Mouse (Mus musculus) neural tube, embryonic 13.5 days (tissue): ENCODE data around the gene Azin2. TPM values are rescaled to one million over a fixed set of nuclear protein-coding genes. Genes with fewer than 3 reads are reported as not detected.

Experiments used
- ATAC-seq: fragments of 200-750 bp; cut with Nextera tagmentation; 2 replicates; pipeline ENCODE4 v1.8.0; 2017; ENCODE audit warnings: low read depth, mild to moderate bottlenecking, moderate TSS enrichment, moderate library complexity
- H3K27ac ChIP-seq: fragments of 300-500 bp; sonication (generic); replicated peaks from 2 replicates; pipeline ENCODE4 v1.5.1; 2015; ENCODE audit warnings: moderate library complexity, mild to moderate bottlenecking, inconsistent platforms
- H3K27me3 ChIP-seq: fragments of 300-500 bp; sonication (generic); 2 replicates; pipeline ENCODE4 v1.6.1; 2015; ENCODE audit warnings: mild to moderate bottlenecking, inconsistent platforms
- H3K36me3 ChIP-seq: fragments of 300-500 bp; sonication (generic); 2 replicates; pipeline ENCODE4 v1.6.1; 2015; ENCODE audit warnings: mild to moderate bottlenecking, inconsistent platforms
- H3K4me1 ChIP-seq: fragments of 300-500 bp; sonication (generic); replicated peaks from 2 replicates; pipeline ENCODE4 v1.6.1; 2015; ENCODE audit warnings: inconsistent platforms
- H3K4me2 ChIP-seq: fragments of 300-500 bp; sonication (generic); 2 replicates; pipeline ENCODE4 v1.6.1; 2015; ENCODE audit warnings: inconsistent platforms, mild to moderate bottlenecking, moderate library complexity
- H3K4me3 ChIP-seq: fragments of 300-500 bp; sonication (generic); 2 replicates; pipeline ENCODE4 v1.5.1; 2015; ENCODE audit warnings: mild to moderate bottlenecking, inconsistent platforms
- H3K9ac ChIP-seq: fragments of 300-500 bp; sonication (generic); 2 replicates; pipeline ENCODE4 v1.6.1; 2015; ENCODE audit warnings: moderate library complexity, mild to moderate bottlenecking, inconsistent platforms
- H3K9me3 ChIP-seq: fragments of 300-500 bp; sonication (generic); 2 replicates; pipeline ENCODE4 v1.6.1; 2016; ENCODE audit warnings: inconsistent platforms
- WGBS: fragments of 180-500 bp; shearing (Covaris S2); methylation state at CpG from one replicate; pipeline ENCODE4 v1.1.7; 2015; 5-methylcytosine and 5-hydroxymethylcytosine counted together
- polyA plus RNA-seq: library from polyadenylated mRNA; unstranded; fragments of >200 nt; fragmentation: Nextera tagmentation; extraction: Ambion mirVana; gene quantifications from 2 replicates; pipeline ENCODE4 v1.2.1, GENCODE M21; 2015

Gene Azin2
- polyA plus RNA-seq, 1 experiment from 2014 or later, result 16.9 TPM

DNA sequence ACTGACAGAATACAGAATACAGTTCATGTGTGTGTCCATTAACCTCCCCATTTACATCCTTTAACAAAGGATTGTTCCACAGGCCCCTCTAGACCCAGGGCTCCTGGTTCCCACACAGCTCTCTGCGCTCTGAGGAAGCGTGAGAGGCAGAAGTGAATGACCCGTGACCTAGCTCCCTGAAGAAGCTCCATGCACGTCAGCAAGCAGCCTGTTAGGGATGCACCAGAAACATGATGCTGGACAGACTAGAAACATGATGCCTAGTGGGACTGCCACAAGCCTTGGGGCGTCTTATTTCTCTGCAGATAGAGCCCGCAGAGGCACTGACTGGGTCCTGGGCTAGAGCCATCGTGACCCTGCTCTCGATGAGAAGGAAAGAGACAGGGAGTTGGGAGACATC lies 55.5 kb downstream of the Azin2 start:
- Histone ChIP-seq H3K4me3 (no peak overlapping the region), H3K4me1 (peaks cover 37% of the 10 kb centered on the region), H3K4me2 (no peak overlapping the region), H3K36me3 (peaks cover 53% of the 10 kb centered on the region), H3K9me3 (no peaks in the 10 kb centered on the region), H3K9ac (peak overlapping the region; percentile 43; the same call in 1 of the 2 replicates), H3K27ac (peak overlapping the region; percentile 61; the same call in 1 of the 2 replicates), H3K27me3 (no peaks in the 10 kb centered on the region)
- 43% methylated on average over 8 of the region's 8 CpGs for WGBS
- ATAC-seq, result no peak

DNA sequence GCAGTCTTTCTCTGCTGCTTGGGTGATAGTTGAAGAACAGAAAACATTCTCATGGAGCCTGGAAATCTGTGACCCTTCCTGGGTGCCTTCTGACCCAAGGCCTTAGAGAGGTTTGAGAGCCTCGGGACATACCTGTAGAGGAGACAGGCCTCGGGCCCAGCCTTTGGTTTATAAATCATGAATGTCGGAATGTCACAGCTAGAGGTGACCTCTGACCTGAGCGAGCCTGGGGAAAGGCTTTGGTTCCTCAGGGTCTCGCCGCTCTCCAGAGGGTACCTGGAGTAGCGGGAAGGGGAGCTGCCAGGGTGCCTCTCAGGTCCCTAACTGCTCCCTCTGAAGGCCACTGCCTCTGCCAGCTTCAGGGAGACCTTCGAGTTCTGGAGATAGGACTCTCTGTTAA lies 57.0 kb downstream of the Azin2 start:
- H3K4me2 ChIP-seq, result no peak overlapping the region
- H3K4me3 ChIP-seq, result no peak overlapping the region
- H3K4me1 ChIP-seq, result peaks cover 42% of the 10 kb centered on the region
- peak overlapping the region; percentile 72 for H3K27ac ChIP-seq
- no peaks in the 10 kb centered on the region for H3K9me3 ChIP-seq
- WGBS, result 36% methylated on average over 8 of the region's 8 CpGs
- no peak overlapping the region for H3K9ac ChIP-seq
- H3K27me3 ChIP-seq, result no peaks in the 10 kb centered on the region
- peaks cover 56% of the 10 kb centered on the region for H3K36me3 ChIP-seq
- no peak for ATAC-seq

DNA sequence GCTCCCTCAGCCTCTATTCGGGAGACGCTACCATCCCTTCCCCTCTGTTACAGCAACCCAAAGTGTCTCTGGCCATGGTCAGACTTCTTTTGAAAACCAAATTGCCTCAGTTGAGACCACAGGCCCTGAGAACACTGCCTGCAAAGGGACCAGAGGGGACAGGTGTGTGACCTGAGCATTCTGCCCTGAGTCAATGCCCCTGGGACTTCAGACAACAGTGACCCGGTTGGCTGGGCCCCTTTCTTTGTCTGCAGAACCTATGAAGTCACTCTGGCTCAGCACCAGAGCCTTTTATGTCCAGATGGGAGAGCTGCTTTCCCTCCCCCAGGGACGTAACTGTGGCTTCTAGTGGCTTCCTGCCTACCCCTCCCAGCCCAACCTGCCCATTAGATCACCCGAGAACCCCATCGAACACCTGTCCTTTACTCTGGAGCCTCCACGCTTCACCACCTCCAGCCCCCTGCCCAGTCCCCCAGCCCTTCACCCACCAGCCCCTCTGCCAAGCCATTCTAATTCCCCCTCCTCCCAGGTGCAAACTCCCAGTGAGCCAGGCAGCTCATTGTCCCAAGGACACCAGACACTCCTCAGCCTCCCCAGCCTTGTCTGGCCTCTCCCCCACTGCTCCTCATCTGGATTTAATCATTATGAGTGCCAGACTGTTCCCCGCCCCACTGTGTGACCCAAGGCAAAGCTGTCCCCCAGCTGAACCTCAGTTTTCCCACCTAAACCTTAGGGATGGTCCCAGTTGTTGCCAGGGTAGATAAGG lies 58.0 kb downstream of the Azin2 start:
- H3K9me3 ChIP-seq, result no peaks in the 10 kb centered on the region
- no peak overlapping the region for H3K4me2 ChIP-seq
- no peak overlapping the region for H3K4me3 ChIP-seq
- ATAC-seq, result no peak
- WGBS, result 51% methylated on average over 8 of the region's 8 CpGs
- H3K27me3 ChIP-seq, result no peaks in the 10 kb centered on the region
- H3K4me1 ChIP-seq, result peaks cover 52% of the 10 kb centered on the region
- H3K36me3 ChIP-seq, result peaks cover 46% of the 10 kb centered on the region
- H3K9ac ChIP-seq, result peak overlapping the region; percentile 31; the same call in 1 of the 2 replicates
- peak overlapping the region; percentile 72 for H3K27ac ChIP-seq

DNA sequence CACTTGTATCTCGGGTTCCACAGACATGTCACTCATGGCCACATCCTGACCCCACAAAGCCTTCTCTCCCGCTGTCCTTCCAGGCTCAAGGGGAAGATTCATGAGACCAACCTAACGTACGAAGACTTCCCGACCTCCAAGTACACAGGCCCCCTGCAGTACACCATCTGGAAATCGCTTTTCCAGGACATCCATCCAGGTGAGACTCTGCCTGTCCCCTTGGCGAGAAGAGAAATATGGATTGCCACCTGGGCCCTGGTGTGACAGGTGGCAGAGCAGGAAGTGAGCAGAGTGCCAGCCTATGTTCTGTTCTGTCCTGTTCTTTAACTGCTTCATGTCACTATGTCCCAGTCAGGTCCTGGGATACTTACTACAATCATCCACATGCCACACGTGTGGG lies 59.9 kb downstream of the Azin2 start:
- peaks cover 44% of the 10 kb centered on the region for H3K36me3 ChIP-seq
- WGBS, result 88% methylated on average over 8 of the region's 8 CpGs
- no peaks in the 10 kb centered on the region for H3K9me3 ChIP-seq
- no peaks in the 10 kb centered on the region for H3K27me3 ChIP-seq
- ATAC-seq, result no peak
- peaks cover 67% of the 10 kb centered on the region for H3K4me1 ChIP-seq
- no peak overlapping the region for H3K4me3 ChIP-seq
- no peak overlapping the region for H3K9ac ChIP-seq
- H3K4me2 ChIP-seq, result no peak overlapping the region
- no peak overlapping the region for H3K27ac ChIP-seq

DNA sequence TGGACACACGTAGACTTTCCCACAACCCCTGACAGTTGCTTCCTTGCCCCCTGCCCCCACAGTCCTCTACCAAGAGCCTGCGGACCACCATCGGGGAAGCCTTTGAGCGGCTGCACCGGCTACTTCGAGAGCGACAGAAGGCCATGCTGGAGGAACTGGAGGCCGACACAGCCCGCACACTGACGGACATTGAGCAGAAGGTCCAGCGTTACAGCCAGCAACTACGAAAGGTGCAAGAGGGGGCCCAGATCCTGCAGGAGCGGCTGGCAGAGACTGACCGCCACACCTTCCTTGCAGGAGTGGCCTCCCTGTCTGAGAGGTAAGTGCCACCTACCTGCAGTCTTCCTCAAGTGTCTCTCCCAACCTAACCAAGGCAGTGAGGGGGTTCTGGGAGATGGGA lies 61.8 kb downstream of the Azin2 start:
- Histone ChIP-seq H3K9me3 (no peaks in the 10 kb centered on the region), H3K36me3 (peaks cover 44% of the 10 kb centered on the region), H3K4me3 (no peak overlapping the region), H3K4me2 (no peak overlapping the region), H3K27ac (peak overlapping the region; percentile 97), H3K4me1 (peaks cover 55% of the 10 kb centered on the region), H3K27me3 (no peaks in the 10 kb centered on the region), H3K9ac (peak overlapping the region; percentile 22; the same call in 1 of the 2 replicates)
- WGBS, result 79% methylated on average over 14 of the region's 14 CpGs
- no peak for ATAC-seq

DNA sequence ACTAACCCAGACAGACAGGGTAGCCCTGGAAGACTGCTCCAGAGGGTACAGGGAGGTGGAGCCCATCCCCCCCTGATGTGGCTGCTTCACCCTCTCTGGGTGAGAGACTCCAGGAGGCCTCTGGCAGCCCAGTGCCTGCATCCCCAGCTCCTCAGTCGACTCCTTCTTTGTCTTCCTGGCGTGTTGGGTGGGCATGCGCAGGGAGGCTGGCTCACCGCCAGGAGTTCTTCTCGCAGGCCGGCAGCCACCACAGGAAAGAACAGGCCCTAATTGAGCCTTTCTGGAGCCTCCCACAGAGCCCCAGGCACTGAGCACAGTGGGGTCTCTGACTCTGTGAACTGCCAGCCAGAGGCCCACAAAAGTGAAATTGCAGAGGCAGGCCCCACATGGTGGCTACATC lies 62.9 kb downstream of the Azin2 start:
- H3K9me3 ChIP-seq, result no peaks in the 10 kb centered on the region
- 3% methylated on average over 6 of the region's 6 CpGs for WGBS
- H3K27ac ChIP-seq, result peak overlapping the region; percentile 97
- H3K27me3 ChIP-seq, result no peaks in the 10 kb centered on the region
- peak overlapping the region; percentile 67 for H3K9ac ChIP-seq
- peak overlapping the region; percentile 17; the same call in 1 of the 2 replicates for H3K4me2 ChIP-seq
- no peak overlapping the region for H3K4me3 ChIP-seq
- peaks cover 39% of the 10 kb centered on the region for H3K36me3 ChIP-seq
- peak; percentile 92 for ATAC-seq
- H3K4me1 ChIP-seq, result peaks cover 43% of the 10 kb centered on the region

DNA sequence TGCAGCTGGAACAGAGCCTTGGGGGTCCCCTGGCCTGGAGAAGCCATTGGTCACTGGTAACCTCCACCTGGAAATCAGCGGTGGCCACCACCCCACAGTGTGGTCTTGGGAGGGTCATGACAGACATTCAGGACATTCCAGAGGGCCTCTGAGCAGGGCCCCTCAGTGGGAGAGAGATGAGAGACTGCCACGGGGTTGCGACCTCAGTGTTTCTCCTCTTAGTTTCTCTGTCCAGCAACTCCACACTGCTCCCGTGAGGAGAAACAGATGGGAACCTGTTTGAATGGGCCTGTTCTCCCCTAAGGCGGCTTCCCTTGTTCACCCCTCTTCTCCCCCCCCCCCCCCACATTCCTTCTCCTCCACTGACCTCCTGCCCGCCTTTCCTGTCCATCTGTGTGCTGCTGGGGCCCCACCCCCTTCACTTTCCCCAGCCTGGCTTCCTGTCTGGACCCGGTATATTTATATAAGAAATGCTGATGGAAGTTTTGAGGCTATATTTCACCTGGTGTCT lies 64.3 kb downstream of the Azin2 start:
- Histone ChIP-seq H3K4me3 (no peak overlapping the region), H3K9ac (0 out of 2 replicates have a peak overlapping the region, but pooled peaks have one; percentile 67), H3K9me3 (no peaks in the 10 kb centered on the region), H3K4me2 (no peak overlapping the region), H3K4me1 (peaks cover 33% of the 10 kb centered on the region), H3K36me3 (peaks cover 29% of the 10 kb centered on the region), H3K27ac (peak overlapping the region; percentile 97), H3K27me3 (no peaks in the 10 kb centered on the region)
- ATAC-seq, result no peak
- WGBS, result 19% methylated on average over 7 of the region's 7 CpGs

DNA sequence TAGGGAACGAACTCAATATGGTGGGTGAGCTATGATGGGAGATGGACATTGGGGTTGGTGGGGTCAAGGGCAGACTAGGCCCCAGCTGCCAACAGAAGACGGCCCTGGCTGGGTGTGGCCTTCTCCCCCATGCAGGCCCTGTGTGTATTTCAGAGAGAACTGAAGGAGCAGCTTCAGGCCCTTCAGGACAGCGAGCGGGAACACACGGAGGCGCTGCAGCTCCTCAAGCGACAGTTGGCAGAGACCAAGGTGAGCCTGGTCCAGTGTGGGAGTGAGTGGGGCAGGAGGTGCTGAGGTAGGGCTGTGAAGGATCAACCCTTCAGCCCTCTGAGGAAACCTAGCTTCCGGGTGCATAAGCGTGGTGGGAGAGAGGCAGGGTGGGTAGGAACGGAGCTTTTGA lies 65.6 kb downstream of the Azin2 start:
- H3K27me3 ChIP-seq, result no peaks in the 10 kb centered on the region
- no peak overlapping the region for H3K27ac ChIP-seq
- H3K9ac ChIP-seq, result no peak overlapping the region
- 91% methylated on average over 10 of the region's 10 CpGs for WGBS
- H3K4me2 ChIP-seq, result no peak overlapping the region
- H3K4me1 ChIP-seq, result peaks cover 42% of the 10 kb centered on the region
- no peaks in the 10 kb centered on the region for H3K9me3 ChIP-seq
- H3K36me3 ChIP-seq, result peaks cover 17% of the 10 kb centered on the region
- no peak overlapping the region for H3K4me3 ChIP-seq
- ATAC-seq, result no peak

DNA sequence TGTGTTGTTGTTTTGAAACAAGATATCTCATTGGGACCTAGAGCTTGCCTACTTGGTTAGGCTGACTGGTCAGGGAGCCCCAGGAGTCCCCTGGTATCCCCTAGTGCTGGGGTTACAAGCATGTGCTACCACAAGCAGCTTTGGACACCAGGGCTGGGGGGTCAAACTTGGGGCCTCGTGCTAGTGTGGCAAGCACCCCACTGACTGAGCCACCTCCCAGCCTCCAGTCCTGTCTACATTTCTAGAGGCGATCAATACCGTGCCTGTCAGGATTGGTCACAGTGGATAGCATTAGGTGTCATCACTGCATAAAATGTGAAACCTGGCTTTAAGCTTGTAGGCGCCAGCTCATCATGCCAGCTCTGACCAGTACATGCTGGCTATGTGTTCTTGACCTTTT lies 66.4 kb downstream of the Azin2 start:
- 92% methylated on average over 4 of the region's 4 CpGs for WGBS
- Histone ChIP-seq H3K9me3 (no peaks in the 10 kb centered on the region), H3K36me3 (peaks cover 9% of the 10 kb centered on the region; the same call in 1 of the 2 replicates), H3K4me3 (no peak overlapping the region), H3K4me1 (peaks cover 50% of the 10 kb centered on the region), H3K4me2 (no peak overlapping the region), H3K27ac (no peak overlapping the region), H3K9ac (no peak overlapping the region), H3K27me3 (no peaks in the 10 kb centered on the region)
- ATAC-seq, result no peak

DNA sequence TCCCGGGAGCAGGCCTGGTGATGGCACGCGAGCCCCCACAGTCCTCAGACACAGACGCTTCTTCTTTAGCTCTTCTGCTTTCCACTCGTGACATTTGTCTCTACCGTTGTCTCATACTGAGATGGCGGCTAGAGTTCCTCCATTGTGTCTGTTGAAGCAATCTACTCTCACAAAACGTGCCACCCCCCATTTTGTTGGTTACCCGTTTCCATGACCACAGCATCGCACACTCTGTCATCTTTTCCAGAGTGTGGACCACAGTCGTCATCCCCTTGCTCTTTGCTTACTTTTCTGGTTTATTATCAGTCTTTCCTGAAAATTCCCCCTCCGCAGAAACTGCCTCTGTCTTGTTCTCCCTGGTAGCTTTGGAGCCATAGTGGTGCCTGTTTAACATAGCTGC lies 68.1 kb downstream of the Azin2 start:
- Histone ChIP-seq H3K9me3 (no peaks in the 10 kb centered on the region), H3K9ac (no peak overlapping the region), H3K36me3 (peaks cover 15% of the 10 kb centered on the region), H3K4me2 (no peak overlapping the region), H3K27me3 (no peaks in the 10 kb centered on the region), H3K4me1 (peaks cover 51% of the 10 kb centered on the region), H3K4me3 (no peak overlapping the region), H3K27ac (no peak overlapping the region)
- ATAC-seq, result no peak
- WGBS, result 71% methylated on average over 12 of the region's 12 CpGs

DNA sequence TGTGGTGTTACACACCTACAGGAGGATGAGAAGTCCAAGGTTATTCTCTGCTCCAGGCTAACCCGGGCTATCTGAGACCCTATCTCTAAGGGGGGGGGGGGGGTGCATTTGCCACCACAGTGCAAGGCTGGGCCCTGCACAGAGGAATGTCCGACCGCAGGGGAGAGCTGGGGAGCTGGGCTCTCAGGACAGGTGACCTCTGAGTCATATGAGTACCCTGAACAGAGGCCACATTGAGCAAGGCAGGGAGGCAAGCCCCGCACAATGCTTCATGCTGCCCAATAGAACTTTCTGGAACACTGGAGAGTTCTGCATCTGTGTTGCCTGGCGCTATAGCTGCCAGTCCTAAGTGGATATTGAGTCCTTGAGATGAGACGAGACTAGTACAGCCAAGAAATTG lies 70.1 kb downstream of the Azin2 start:
- no peak overlapping the region for H3K9ac ChIP-seq
- no peak for ATAC-seq
- no peak overlapping the region for H3K4me3 ChIP-seq
- no peak overlapping the region for H3K4me2 ChIP-seq
- H3K27me3 ChIP-seq, result no peaks in the 10 kb centered on the region
- H3K4me1 ChIP-seq, result peaks cover 50% of the 10 kb centered on the region
- no peak overlapping the region for H3K27ac ChIP-seq
- 78% methylated on average over 6 of the region's 6 CpGs for WGBS
- no peaks in the 10 kb centered on the region for H3K9me3 ChIP-seq
- H3K36me3 ChIP-seq, result peaks cover 11% of the 10 kb centered on the region; the same call in 1 of the 2 replicates

DNA sequence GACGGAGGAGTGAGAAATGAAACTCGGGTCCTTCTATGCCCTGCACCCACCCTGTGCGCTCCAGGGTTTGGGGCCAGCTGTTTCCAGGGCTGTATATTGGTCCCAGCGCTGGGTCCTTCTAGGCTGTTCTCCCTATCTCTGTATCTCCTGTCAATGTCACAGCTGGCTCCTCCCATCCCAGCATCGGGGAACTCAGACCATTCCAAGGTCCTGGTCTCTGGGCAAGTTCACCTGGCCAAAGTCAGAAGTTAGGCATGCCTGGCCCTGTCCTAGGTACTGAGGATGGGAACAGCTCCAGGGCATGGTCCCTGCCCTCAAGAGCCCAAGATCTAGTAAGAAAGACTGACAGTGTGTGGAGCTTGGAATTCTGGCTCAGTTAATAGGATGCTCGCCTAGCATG lies 70.5 kb downstream of the Azin2 start:
- no peak for ATAC-seq
- Histone ChIP-seq H3K9ac (no peak overlapping the region), H3K36me3 (peaks cover 11% of the 10 kb centered on the region; the same call in 1 of the 2 replicates), H3K27ac (no peak overlapping the region), H3K4me1 (peaks cover 54% of the 10 kb centered on the region), H3K9me3 (no peaks in the 10 kb centered on the region), H3K27me3 (no peaks in the 10 kb centered on the region), H3K4me3 (no peak overlapping the region), H3K4me2 (no peak overlapping the region)
- WGBS, result 87% methylated on average over 6 of the region's 6 CpGs
